Mouse (Mus musculus) MN1 (cell line): ENCODE measurements around the gene Rln3.

Experiments used
- DNase-seq: peaks from one replicate; pipeline ENCODE4 v3.0.0-alpha.2; 2016; ENCODE audit warnings: low spot score

Rln3 gene

DNA sequence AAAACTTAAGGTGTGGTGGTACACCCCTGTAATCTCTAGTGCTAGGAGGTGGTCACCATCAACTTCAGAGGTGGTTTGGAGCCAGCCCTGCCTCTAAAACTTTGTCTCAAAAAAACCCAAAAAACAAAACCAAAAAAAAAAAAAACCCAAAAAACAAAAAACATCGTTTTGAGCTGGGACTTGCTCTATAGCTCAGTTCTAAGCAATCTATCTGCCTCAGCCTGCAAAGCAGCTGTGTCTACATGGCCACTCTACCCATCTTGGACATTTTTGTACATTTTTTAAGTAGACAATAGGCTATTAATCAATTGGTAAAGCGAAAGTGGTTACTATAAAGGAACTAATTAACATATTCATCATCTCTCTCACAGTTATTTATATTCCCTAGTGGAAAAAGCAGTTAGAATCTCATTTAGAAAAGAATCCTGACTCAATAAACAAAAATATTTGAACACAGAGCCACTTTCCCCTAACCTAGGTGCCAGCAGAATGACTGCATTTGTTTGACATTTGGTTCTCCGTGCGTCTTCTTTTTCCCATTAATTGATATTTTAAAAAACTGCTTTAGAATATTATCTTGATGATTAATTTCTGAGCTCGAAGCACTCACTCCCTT lies 20.8 kb upstream of the Rln3 start:
- DNase-seq, result no peak

DNA sequence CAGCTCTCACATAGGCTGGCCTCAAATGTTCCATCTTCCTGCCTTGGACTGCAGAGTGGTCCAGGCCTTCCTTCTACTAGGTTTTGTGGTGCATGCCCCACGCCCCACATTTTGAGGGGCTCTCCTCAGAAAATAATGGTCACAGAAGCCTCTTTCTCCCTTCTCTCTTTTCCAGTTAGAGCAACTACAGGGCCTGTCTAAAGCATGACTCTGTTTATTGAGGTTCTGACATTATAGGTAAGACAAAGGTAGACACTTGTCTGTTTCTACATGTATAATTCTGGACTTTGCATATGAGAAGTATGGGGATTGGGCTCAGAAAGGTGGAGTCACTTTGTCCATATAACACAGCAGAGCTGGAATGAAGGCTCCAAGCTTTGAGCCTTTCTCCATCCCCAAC lies 20.2 kb upstream of the Rln3 start, which contains the start of gene Gm10643:
TSS of gene Gm10643 (minus strand) at position 101 of the 400 bp plus-strand sequence.
- DNase-seq, result no peak

DNA sequence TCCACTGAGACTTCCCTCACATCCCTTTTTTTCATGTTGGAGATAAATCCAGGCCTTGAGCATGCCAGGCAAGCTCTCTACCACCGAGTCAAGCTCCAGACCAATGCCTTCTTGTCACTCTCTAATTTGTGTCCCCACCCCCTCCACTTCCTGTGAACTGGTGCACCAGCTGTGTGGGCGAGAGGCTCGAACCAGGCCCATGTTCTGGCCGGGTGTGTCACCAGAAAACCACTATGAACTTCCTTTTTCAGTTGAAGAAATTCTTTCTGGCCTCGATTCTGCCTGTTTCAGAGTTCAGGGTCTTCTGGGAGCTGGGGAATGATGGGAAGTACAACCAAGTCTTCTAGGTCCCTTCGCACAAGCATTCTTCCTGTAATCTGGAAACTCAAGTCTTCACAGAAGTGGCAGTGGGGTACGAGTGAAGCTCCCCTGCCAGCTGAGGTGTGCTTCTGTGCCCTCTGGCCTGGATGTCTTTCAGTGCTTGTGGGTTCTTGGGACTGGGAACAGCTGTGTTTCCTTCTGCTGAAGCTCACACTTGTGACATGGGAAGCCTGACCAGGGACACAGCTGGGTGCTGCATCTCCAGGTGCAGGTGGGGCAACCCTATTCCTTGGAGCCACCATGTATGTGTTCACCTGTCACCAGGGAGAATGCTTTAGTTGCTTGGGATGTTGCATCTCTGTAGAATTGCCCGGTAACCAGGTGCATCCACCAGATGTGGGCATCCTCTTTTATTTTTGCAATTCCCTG lies 19.2 kb upstream of the Rln3 start:
- DNase-seq, result no peak

DNA sequence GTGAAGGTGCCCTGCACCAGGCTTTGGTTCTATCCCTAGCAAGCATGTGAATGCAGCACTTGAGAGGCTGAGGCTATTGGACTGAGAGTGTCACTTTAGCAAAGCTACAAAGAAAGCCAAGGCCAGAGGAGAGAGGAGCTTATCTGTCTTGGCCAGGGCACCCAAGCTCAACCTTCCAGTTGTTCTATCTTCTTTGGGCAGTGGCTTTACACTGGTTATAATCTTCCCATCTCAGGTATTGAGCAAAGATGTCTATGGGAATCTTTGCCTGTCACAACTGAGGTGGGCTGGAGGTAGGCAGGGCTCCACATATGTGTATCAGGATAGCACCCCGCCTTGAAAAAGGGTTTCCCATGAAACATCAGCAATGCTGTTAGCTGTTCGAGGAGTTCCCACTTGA lies 15.4 kb upstream of the Rln3 start:
- no peak for DNase-seq

- DNase-seq, result no peak
These were observed 14.4 kb upstream of the Rln3 start for GRCm38 (mm10) chr8:84059226-84059625.

DNA sequence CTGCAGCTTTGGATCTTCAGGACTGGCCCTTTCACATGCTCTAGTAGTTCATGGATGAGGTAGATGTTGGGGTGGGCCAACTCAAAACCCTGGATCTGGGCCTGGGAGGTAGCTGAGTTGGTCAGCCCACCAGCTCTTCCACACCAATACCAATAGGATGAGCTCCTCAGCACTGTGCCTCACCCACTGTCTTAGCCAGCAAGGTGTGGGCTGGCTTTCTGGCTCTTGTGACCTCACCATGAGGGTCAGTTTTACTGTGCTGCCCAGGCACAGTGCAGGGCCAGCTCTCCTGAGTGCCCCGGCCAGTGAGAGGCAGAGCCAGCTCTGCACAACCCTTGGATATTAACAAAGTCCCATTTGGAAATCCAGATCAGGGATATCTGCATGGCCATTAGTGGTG lies 13.0 kb upstream of the Rln3 start:
- DNase-seq, result no peak

- DNase-seq, result no peak
These were observed 8.4 kb upstream of the Rln3 start for GRCm38 (mm10) chr8:84053229-84053628.

DNA sequence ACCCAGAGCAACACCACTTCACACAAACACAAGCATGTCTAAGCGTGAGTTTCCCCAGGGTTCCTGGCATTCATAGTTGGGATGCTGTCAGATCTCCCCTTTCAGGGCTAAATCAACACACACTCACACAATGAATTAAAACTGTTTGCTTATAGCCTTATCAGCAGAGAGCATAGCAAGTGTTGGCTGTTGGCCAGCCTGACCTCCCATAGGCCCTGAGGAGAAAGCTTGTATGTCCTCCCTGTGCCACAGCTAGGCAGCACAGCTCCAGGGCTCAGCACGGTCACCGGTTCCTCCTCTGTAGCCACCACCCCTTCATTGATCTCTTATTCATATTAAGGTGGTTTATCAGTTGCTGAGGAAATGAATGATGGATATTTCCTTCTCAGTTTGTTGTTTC lies 7.9 kb upstream of the Rln3 start:
- DNase-seq, result peak; percentile 54

- no peak for DNase-seq
These were observed 3.4 kb upstream of the Rln3 start for GRCm38 (mm10) chr8:84048171-84048570.

DNA sequence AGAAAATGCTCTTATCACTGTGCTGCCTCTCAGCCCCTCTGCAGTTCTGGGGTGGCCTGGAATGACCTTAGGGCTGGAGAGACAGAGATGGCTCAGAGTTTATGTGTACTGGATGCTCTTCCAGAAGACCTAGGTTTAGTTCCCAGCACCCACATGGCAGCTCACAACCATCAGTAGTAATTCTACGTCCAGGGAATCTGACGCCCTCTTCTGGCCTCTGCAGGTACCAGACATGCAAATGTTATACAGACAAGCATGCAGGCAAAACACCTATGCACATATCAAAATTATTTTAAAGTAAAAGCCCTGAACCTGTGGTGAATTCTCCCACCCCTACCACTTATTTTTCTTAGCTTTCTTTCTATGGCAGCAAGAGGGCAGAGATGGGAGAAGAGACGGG lies 1.7 kb upstream of the Rln3 start:
- DNase-seq, result no peak

- no peak for DNase-seq
These were observed 697 bp downstream of the Rln3 start for GRCm38 (mm10) chr8:84044103-84044502.

DNA sequence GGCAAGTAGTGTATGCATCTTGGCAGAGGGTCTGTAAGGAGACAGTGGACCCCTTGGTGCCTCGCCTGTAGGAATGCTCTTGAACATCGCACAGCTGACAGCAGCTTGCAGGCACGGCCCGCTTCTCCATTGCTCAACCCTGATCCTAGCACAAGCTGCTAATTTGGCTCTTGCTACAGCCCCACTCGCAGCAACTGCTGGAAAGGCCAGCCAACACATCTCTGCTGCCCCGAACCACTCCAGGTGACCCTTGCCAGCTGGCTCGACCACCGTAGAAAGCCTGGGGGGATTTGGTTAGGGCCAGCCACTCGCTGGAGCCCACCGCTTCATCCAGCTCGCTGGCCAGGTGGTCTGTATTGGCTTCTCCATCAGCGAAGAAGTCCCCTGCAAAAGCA lies 1.9 kb downstream of the Rln3 start:
- DNase-seq, result peak; percentile 30

DNA sequence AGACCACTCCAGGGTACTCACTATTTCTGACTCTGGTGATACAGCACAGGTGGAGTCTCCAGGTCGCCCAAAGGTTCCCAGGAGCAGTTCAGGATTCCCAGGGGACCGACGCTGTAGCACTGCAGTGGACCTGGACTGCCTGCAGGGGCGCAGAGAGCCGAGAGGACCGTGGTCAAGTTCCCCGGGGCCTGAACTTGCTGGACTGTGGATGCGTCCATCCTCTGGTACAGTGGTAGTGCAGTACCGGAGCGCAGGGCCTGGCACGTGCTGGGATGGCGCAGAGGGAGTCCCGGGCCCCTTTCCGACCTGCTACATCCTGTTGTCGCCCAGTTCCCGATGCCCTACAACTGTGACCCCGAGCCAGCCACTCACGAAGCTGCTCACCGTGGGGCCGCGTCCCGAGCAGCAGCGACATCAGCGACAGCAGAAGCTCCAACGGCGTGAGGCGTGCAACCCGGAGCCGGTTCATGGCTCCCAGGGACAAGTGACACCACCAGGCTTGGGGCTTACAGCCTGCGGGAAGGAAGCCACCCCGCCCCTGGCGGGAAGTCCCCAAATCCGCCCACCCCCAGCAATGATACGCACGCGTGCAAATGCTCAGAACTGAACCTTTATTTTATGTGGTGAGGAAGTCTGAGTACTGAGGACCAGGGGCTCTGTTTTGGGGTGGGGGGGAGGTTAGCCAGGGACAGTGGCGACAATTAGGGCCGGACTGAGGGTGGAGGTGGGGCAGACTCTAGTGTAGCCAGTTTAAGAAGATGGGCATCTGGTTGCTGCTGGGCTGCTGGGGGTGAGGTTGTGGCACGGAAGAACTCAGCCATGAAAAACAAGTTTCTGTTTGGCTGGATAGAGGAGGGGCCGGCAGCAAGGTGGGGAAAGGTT lies 2.5 kb downstream of the Rln3 start, which contains the start of gene Il27ra:
TSS of gene Il27ra (minus strand) at position 524 of the 882 bp plus-strand sequence.
- peak; percentile 91 for DNase-seq

DNA sequence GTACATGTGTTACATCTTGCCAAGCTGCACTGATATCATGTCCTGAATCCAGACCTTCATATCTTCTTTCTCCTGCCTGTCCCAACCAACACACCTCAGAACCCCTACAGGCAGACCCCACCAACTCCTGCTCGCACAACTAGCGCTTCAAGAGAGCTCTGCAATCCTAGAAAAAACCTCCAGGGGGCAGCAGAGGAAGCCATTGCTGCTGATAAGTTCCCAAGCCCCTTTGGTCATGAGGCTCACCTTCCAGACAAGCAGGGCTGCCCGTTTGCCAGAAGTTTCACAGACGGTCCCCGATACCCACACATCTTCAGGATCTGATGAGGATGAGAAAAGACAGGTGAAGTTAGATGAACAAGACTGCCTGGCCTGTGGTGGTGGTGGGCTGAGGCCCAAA lies 5.8 kb downstream of the Rln3 start:
- peak; percentile 77 for DNase-seq

- no peak for DNase-seq
These were observed 6.8 kb downstream of the Rln3 start for GRCm38 (mm10) chr8:84038015-84038414.

DNA sequence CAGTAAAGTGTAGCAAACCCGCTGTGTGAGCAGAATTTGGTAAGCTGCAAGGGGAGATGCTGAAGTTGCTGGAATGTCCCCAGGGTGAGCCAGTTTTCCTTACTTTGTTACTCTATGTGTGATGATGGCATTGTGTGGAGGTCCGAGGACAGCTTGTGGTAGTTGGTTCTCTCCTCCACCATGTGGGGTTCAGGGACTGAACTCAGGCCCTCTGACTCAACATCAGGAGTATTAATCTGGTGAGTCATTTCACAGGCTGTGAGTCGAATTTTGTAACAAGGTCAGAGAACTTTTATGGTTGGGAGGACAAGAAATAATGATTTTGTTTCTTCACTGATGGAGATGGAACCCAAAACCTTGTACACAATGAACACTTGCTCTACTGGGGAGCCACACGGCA lies 12.0 kb downstream of the Rln3 start:
- DNase-seq, result no peak

DNA sequence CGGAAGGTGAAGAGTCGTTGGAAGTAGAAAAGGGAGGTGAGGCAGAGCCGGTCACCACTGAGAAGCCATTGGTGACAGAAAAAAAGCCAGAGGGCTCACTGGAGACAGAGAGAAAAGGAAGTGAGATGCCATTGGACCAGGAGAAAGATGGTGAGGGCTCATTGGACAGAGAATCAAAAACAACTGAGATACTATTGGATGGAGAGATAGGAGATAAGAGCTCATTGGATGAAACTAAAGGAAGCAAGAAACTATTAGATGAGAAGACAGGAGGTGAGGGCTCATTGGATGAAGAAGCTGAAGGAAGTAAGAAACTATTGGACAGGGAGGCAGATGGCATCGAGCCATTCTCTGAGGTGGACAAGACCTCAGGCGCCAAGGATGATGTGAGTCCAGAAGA lies 15.5 kb downstream of the Rln3 start:
- no peak for DNase-seq

DNA sequence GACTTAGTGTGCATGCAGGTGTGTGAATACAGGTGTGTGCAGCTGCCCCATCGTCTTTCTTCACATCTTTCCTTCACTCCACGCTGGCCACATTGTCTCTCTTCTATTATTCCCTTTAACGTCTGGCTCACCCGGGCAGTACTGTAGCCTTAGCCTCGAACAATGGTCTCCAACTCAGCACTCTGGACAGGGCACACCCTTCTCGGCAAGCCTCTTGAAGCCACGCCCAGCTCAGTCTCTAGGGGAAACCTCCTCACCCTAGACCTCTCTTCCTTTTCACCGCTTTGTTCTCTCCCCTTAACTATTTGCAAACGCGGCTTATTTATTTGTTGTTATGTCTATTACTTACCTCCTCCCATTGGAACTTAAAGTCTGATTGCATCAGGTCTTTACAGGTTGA lies 17.4 kb downstream of the Rln3 start:
- no peak for DNase-seq

DNA sequence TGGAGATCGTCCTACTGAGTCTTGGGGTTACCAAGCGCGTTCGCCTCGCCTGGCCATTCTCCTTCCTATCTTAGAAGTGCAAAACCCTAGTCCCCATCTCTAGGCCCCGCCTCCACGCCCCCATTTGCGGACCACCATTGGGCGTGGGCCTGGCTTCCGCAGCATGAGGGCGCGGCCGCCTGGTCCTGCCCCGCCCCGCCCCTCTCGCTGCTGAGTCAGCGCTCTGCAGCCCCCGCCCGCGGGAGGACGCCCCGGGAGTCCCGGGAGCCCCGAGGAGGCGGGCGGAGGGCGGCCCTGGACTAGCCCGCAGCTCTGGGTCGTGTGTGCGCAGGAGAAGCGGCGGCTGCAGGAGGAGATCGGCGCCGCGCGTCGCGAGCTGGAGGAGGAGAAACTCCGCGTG lies 18.9 kb downstream of the Rln3 start:
- DNase-seq, result no peak

DNA sequence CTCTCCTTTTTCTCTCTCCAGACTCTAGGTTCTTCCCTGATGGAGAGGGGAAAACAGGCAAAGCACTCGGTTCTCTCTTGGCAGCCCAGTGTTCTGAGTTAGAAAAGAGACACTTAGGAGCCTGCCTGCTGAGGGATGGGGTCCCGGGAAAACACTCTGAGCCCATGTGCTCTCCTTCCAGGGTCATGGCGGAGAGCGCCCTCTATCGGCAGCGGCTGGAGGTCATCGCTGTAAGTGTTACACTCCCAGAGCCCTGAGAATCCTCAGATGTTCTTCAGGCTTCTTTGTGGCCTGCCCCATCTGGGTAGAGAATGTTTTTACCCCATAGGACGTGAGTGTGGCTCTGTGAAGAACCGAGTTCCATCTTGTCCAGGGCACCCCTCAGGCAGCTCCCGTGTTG lies 20.6 kb downstream of the Rln3 start:
- peak; percentile 52 for DNase-seq

DNA sequence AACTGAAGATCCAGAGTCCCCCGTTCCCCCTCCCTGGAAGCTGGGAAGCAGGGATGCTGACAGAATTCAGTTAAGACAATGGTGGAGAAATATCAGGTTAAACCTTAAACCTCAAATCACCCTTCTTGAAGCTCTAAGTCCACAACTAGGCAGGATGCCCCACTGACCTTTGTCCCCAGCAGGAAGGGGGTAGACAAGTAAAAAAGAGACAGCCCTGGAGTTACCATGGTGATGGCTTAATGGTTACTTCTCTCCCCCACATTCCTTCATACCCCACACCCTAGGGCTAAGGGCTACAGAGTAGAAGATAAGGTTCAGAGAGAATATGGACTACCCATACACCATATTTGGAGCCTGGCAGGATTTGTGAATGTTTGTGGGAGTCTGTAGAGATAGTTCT lies 21.2 kb downstream of the Rln3 start:
- no peak for DNase-seq

GRCm38 (mm10) chr8:84023085-84023484 lies 21.7 kb downstream of the Rln3 start:
- peak; percentile 72 for DNase-seq

- no peak for DNase-seq
These were observed 23.2 kb downstream of the Rln3 start for GRCm38 (mm10) chr8:84021569-84021968.
